Mouse (Mus musculus) testis, adult 2 months (tissue): ENCODE results near the gene Cpa3.

Experiments
- CTCF ChIP-seq: fragments of 200-500 bp; IDR thresholded peaks from 2 replicates; pipeline ENCODE4 v1.5.1; 2012; ENCODE audit warnings: low read depth, mild to moderate bottlenecking, inconsistent platforms, low read length, moderate library complexity; ENCODE audit not compliant: control insufficient read depth, insufficient read depth, insufficient replicate concordance
- POLR2A ChIP-seq: fragments of 200-500 bp; IDR thresholded peaks from 2 replicates; pipeline ENCODE4 v1.6.1; 2012; ENCODE audit warnings: low read depth, mild to moderate bottlenecking, inconsistent platforms, low read length, moderate library complexity; ENCODE audit not compliant: control insufficient read depth

- TF ChIP-seq POLR2A (no peak), CTCF (no peak)
Observed at GRCm38 (mm10) chr3:20197878-20198277, 44.1 kb downstream of the Cpa3 start.
